Mouse (Mus musculus) spleen, postnatal 10 days (tissue): ENCODE measurements at regions not wholly inside any gene's neighbourhood (a gene's known extent, or its start where the extent isn't known, plus 50 kb on each side); places are given as distances from the start of the nearest gene placed in this dataset.

Experiments used
- DNase-seq, 2 experiments: peaks; one replicate each; pipeline ENCODE4 v3.0.0; 2021 to 2022; ENCODE audit warnings: low spot score in 2 of 2

- no peak for DNase-seq
These were observed 76.8 kb upstream of the Akap6 start for GRCm38 (mm10) chr12:52622398-52622797.

- DNase-seq: no peak
These were observed 75.6 kb upstream of the Akap6 start for GRCm38 (mm10) chr12:52623416-52624108.

GRCm38 (mm10) chr12:52624871-52625270 lies 74.3 kb upstream of the Akap6 start:
- DNase-seq: no peak

- DNase-seq: no peak
These were observed 70.4 kb upstream of the Akap6 start for GRCm38 (mm10) chr12:52628771-52629170.

- no peak for DNase-seq
These were observed 63.9 kb upstream of the Akap6 start for GRCm38 (mm10) chr12:52635121-52635878.

- no peak for DNase-seq
These were observed 62.8 kb upstream of the Akap6 start for GRCm38 (mm10) chr12:52636186-52636881.

- DNase-seq: no peak
These were observed 62.3 kb upstream of the Akap6 start for GRCm38 (mm10) chr12:52636920-52637319.

GRCm38 (mm10) chr12:52637506-52638249 lies 61.5 kb upstream of the Akap6 start:
- peak in 1 of 2 experiments; percentile 50 for DNase-seq

- no peak for DNase-seq
These were observed 60.7 kb upstream of the Akap6 start for GRCm38 (mm10) chr12:52638461-52638860.

GRCm38 (mm10) chr12:52644059-52644458 lies 55.1 kb upstream of the Akap6 start:
- DNase-seq: no peak
